Mouse (Mus musculus): Measurements from ENCODE around the gene Fbxo30. TPM values are rescaled to one million over a fixed set of nuclear protein-coding genes. Genes with fewer than 3 reads are reported as not detected.
"Not testable (repeated sequence)": the region's sequence is repeated elsewhere in the genome, so short reads cannot be mapped to it uniquely, and the experiment has no call there.

Gene Fbxo30
- total RNA-seq (2021), result 10 to 100 TPM; 23.7 to 27.3 TPM
- 3.9 and 11.2 TPM in 2 replicates for polyA plus RNA-seq (2012; rRNA removed)
- long read RNA-seq, full-length matches to known transcripts, result 28 of 31 reads
- long read RNA-seq, partial matches to known transcripts, result 1 of 31 reads
- long read RNA-seq, other reads (novel, unspliced or antisense), result 2 of 31 reads

DNA sequence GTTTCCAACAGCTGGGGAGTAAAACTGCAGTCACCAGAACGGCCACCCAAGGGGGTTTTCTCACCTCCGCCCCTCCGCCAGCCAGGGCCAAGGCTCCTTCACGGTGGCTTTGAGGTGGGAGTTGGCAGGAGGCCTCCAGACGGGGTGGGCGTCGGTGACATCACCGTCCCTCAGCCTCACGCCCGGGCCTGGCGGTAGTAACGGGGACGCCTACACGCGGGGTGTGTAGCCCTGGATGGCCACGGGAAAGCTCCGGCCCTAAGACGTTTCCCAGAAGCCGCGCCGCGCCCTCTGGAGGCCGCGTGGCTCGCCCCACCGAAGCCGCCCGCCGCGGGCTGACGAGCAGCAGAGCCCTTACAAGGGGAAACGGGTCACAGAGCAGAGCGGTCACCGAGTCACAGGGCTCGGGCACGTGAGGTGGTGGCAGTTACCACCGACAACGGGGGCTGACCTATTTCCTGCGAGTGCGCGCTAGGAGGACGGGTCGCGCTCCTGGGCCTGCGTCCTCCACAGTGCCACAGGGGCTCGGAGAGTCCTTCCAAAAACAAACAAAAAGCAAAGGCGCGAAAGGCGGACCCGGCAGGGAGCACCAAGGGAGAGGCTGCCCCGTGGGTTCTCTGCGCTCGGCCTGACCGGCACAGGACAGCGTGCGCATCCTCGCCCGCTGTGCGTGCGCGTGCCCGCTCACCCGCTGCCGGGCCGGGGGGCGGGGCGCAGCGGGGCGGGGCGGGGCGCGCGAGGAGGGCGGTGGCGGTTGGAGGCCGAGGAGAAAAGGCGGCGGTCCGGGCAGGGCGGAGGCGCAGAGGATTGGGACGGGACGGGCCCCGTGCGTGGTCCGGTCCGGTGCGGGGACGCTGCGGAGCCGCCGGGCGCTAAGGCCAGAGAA is at the start of gene Fbxo30:
Gene Fbxo30 (plus strand): TSS at position 753 of the 886 bp plus-strand sequence.
- TF ChIP-seq POLR2A (IDR thresholded peaks at IDR 0.05; ENCODE audit: insufficient read depth, low read depth, low read length) (peak; percentile 97), CTCF (IDR thresholded peaks at IDR 0.05) (peak; percentile 85), EP300 (IDR thresholded peaks at IDR 0.05; ENCODE audit: insufficient read depth, low read depth, low read length) (peak; percentile 75; the same call in 1 of the 2 replicates)
- no peaks in the 10 kb centered on the region for H3K27me3 ChIP-seq (ENCODE audit: control insufficient read depth, insufficient read depth, low read length)

DNA sequence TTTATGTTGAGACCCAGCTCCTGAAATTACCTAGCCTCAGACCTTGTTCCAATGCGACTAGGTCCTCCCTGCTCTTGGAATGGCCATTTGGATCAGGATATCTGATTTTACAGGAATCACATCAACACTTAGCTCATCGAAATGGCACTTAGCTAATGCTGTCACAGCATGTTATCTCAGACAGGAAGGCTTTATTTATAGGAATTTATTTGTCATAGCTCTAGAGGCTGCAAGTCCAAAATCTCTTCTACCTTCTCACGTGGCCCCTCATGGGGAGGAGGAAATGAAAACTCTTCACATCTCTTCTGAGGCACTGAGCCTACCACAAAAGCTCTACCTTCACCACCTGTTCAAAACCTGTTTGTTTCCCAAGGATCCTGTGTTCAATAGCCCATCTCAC is 47.9 kb upstream of the Fbxo30 start:
- no peak for DNase-seq
- 12% methylated on average over 3 of the region's 3 CpGs for WGBS
- intact Hi-C loops (cut with DNase I), result no loop called here

More for the DNA sequence above, at the start of gene Fbxo30:
- H3K27ac ChIP-seq, result peak within 1 kb of the TSS; percentile 100
- no peaks in the 10 kb centered on the region; the same call in 1 of the 2 replicates for H3K36me3 ChIP-seq (ENCODE audit: control insufficient read depth, insufficient read depth, low read length)
- H3K4me1 ChIP-seq (ENCODE audit: control insufficient read depth, insufficient read depth, low read length), result peaks cover 2% of the 10 kb centered on the region
- peak; percentile 96 to 97 for DNase-seq
- peak within 1 kb of the TSS; percentile 83 for H3K4me3 ChIP-seq
- intact Hi-C loops (cut with DNase I), result loop anchor here (2.0 to 5.0 kb wide), 3 partner anchors 62 to 134 kb away; partner anchors contain the start of genes Epm2a and Shprh
- peak within 1 kb of the TSS; percentile 98 for H3K9ac ChIP-seq (ENCODE audit: low read depth, low read length)
- WGBS, result under 1% methylated on average over 92 of the region's 93 CpGs
- peaks cover 3% of the 10 kb centered on the region; the same call in 1 of the 2 replicates for H3K79me2 ChIP-seq (replicated peaks; ENCODE audit: control insufficient read depth, insufficient read depth, low read length)

DNA sequence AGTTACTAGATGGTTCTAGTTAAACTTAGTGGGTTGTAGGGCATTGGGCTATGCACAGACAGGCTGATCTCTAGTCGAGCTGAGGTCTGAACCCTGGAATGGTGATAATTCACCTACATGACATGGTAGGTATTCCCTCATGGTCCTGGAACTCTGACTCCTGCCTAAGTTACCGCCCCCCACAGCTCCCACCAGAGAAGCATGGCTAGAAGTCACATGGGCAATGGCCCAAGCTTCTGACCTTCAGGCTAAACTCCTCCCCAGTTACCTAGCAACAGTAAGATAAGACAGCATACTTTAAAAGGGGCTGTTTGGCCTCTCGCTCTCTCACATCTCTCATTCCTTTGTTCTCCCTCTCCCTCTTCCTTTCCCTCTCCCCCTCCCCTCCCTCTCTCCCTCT is 38.1 kb upstream of the Fbxo30 start:
- H3K27ac ChIP-seq; H3K36me3 ChIP-seq (ENCODE audit: control insufficient read depth, insufficient read depth, low read length); H3K79me2 ChIP-seq (replicated peaks; ENCODE audit: control insufficient read depth, insufficient read depth, low read length); DNase-seq; H3K27me3 ChIP-seq (ENCODE audit: control insufficient read depth, insufficient read depth, low read length); H3K4me3 ChIP-seq; H3K4me1 ChIP-seq (ENCODE audit: control insufficient read depth, insufficient read depth, low read length); intact Hi-C loops (cut with DNase I); H3K9ac ChIP-seq (ENCODE audit: low read depth, low read length): not testable (repeated sequence)
- WGBS, result 47% methylated on average over 3 of the region's 3 CpGs

More for the DNA sequence above, 47.9 kb upstream of the Fbxo30 start:
- Histone ChIP-seq H3K27ac (no peak overlapping the region), H3K4me3 (no peak overlapping the region), H3K79me2 (replicated peaks; ENCODE audit: control insufficient read depth, insufficient read depth, low read length) (no peaks in the 10 kb centered on the region), H3K9ac (ENCODE audit: low read depth, low read length) (no peak overlapping the region), H3K4me1 (ENCODE audit: control insufficient read depth, insufficient read depth, low read length) (peaks cover 1% of the 10 kb centered on the region; the same call in 1 of the 2 replicates), H3K36me3 (ENCODE audit: control insufficient read depth, insufficient read depth, low read length) (no peaks in the 10 kb centered on the region), H3K27me3 (ENCODE audit: control insufficient read depth, insufficient read depth, low read length) (no peaks in the 10 kb centered on the region)
- no peak for TF ChIP-seq EP300 (IDR thresholded peaks at IDR 0.05; ENCODE audit: insufficient read depth, low read depth, low read length)
- no peak for TF ChIP-seq CTCF (IDR thresholded peaks at IDR 0.05)
- no peak for TF ChIP-seq POLR2A (IDR thresholded peaks at IDR 0.05; ENCODE audit: insufficient read depth, low read depth, low read length)

DNA sequence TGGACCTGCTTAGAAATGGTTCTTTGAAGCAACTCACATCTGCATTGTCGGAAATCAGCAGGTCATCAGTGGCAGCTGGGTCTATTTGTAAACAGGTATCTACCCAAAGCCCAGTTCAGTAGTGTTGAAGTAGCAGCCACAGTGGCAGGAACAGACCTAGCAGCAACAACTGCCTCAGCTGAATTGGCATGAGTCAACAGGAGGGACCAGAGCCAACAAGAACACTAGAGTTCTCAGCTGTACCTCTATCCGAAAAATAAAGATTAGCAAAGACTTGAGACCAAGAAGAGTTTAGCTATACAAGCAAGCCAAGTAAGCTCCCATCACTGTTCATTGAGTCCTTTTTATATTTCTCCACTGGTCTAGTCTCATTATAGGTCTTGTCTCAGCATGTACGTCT is 32.9 kb upstream of the Fbxo30 start:
- H3K79me2 ChIP-seq (replicated peaks; ENCODE audit: control insufficient read depth, insufficient read depth, low read length), result no peaks in the 10 kb centered on the region
- 81% methylated on average over 3 of the region's 3 CpGs for WGBS
- H3K9ac ChIP-seq (ENCODE audit: low read depth, low read length), result no peak overlapping the region
- DNase-seq, result no peak
- H3K27ac ChIP-seq, result no peak overlapping the region
- no peaks in the 10 kb centered on the region for H3K36me3 ChIP-seq (ENCODE audit: control insufficient read depth, insufficient read depth, low read length)
- H3K27me3 ChIP-seq (ENCODE audit: control insufficient read depth, insufficient read depth, low read length), result no peaks in the 10 kb centered on the region
- H3K4me1 ChIP-seq (ENCODE audit: control insufficient read depth, insufficient read depth, low read length), result no peaks in the 10 kb centered on the region
- TF ChIP-seq CTCF (IDR thresholded peaks at IDR 0.05), result no peak
- H3K4me3 ChIP-seq, result no peak overlapping the region
- intact Hi-C loops (cut with DNase I), result no loop called here

DNA sequence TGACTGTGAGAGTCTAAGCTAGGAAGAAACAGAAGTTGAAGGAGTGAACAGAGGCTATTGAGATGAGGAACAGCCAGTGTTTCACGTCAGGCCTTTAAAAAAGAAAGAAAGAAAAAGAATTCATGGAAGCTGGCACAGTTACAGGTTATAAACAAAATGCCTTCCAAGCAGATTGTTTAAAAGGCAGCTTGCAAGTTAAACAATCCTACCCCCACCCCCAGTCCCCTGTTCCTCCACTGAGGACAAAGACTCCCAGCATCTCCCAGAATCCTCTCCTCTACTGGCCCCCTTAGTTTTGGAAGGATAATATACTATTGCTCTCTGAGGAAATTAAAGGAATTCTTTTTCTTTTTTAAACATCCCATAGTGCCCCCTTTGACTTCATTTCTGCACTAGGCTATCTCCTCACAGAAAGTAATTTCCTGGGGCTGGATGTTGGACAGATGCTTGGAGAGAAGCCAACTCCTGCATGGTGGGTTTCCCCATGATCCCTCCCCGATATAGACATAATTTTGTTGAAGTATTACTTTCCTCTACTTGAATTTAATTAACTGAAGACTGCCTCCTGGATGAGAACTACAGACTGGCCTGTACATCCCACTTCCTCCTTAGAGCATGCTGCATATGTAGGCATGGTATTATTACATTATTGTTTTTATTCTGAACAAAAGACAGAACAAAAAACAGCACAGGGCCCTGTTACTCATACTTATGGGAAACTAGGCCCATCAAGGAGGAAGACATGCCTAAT is 30.7 kb upstream of the Fbxo30 start:
- no peak overlapping the region for H3K4me3 ChIP-seq
- no peaks in the 10 kb centered on the region for H3K27me3 ChIP-seq (ENCODE audit: control insufficient read depth, insufficient read depth, low read length)
- H3K36me3 ChIP-seq (ENCODE audit: control insufficient read depth, insufficient read depth, low read length), result no peaks in the 10 kb centered on the region
- intact Hi-C loops (cut with DNase I), result no loop called here
- H3K4me1 ChIP-seq (ENCODE audit: control insufficient read depth, insufficient read depth, low read length), result no peaks in the 10 kb centered on the region
- no peak overlapping the region for H3K9ac ChIP-seq (ENCODE audit: low read depth, low read length)
- WGBS, result 30% methylated on average over 2 of the region's 2 CpGs
- DNase-seq, result no peak
- H3K79me2 ChIP-seq (replicated peaks; ENCODE audit: control insufficient read depth, insufficient read depth, low read length), result no peaks in the 10 kb centered on the region
- no peak overlapping the region for H3K27ac ChIP-seq
- no peak for TF ChIP-seq EP300 (IDR thresholded peaks at IDR 0.05; ENCODE audit: insufficient read depth, low read depth, low read length)
- no peak for TF ChIP-seq CTCF (IDR thresholded peaks at IDR 0.05)
- no peak for TF ChIP-seq POLR2A (IDR thresholded peaks at IDR 0.05; ENCODE audit: insufficient read depth, low read depth, low read length)

DNA sequence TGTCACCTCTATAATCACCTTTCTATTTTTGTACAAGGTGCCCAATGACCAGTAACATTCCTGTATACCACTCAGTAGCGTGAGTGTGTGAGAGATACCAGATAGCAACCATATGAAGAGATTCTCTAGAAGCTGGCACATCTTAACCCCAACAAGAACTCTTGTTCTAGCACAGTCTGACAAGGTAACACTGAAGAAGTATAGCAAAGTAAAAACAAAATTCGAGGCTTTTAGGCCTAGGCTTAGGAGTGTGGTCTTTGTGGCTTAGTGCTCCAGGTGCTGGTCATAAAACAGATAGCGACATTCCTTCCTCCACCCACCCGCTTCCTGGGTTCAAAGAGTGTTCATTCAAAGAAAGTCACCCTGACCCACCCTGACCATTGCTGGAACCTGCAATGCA is 27.5 kb upstream of the Fbxo30 start:
- H3K36me3 ChIP-seq (ENCODE audit: control insufficient read depth, insufficient read depth, low read length); H3K4me1 ChIP-seq (ENCODE audit: control insufficient read depth, insufficient read depth, low read length); intact Hi-C loops (cut with DNase I); H3K27ac ChIP-seq; DNase-seq; H3K9ac ChIP-seq (ENCODE audit: low read depth, low read length); H3K79me2 ChIP-seq (replicated peaks; ENCODE audit: control insufficient read depth, insufficient read depth, low read length); H3K4me3 ChIP-seq; H3K27me3 ChIP-seq (ENCODE audit: control insufficient read depth, insufficient read depth, low read length): not testable (repeated sequence)
- WGBS, result 85% methylated on average over 4 of the region's 4 CpGs
